Mouse (Mus musculus) neural tube, embryonic 13.5 days (tissue): Measurements from ENCODE around the gene Adpgk. TPM values are rescaled to one million over a fixed set of nuclear protein-coding genes. Genes with fewer than 3 reads are reported as not detected.

Experiments
- ATAC-seq: fragments of 200-750 bp; cut with Nextera tagmentation; 2 replicates; pipeline ENCODE4 v1.8.0; 2017; ENCODE audit warnings: low read depth, mild to moderate bottlenecking, moderate TSS enrichment, moderate library complexity
- H3K27ac ChIP-seq: fragments of 300-500 bp; sonication (generic); replicated peaks from 2 replicates; pipeline ENCODE4 v1.5.1; 2015; ENCODE audit warnings: moderate library complexity, mild to moderate bottlenecking, inconsistent platforms
- H3K27me3 ChIP-seq: fragments of 300-500 bp; sonication (generic); 2 replicates; pipeline ENCODE4 v1.6.1; 2015; ENCODE audit warnings: mild to moderate bottlenecking, inconsistent platforms
- H3K36me3 ChIP-seq: fragments of 300-500 bp; sonication (generic); 2 replicates; pipeline ENCODE4 v1.6.1; 2015; ENCODE audit warnings: mild to moderate bottlenecking, inconsistent platforms
- H3K4me1 ChIP-seq: fragments of 300-500 bp; sonication (generic); replicated peaks from 2 replicates; pipeline ENCODE4 v1.6.1; 2015; ENCODE audit warnings: inconsistent platforms
- H3K4me2 ChIP-seq: fragments of 300-500 bp; sonication (generic); 2 replicates; pipeline ENCODE4 v1.6.1; 2015; ENCODE audit warnings: inconsistent platforms, mild to moderate bottlenecking, moderate library complexity
- H3K4me3 ChIP-seq: fragments of 300-500 bp; sonication (generic); 2 replicates; pipeline ENCODE4 v1.5.1; 2015; ENCODE audit warnings: mild to moderate bottlenecking, inconsistent platforms
- H3K9ac ChIP-seq: fragments of 300-500 bp; sonication (generic); 2 replicates; pipeline ENCODE4 v1.6.1; 2015; ENCODE audit warnings: moderate library complexity, mild to moderate bottlenecking, inconsistent platforms
- H3K9me3 ChIP-seq: fragments of 300-500 bp; sonication (generic); 2 replicates; pipeline ENCODE4 v1.6.1; 2016; ENCODE audit warnings: inconsistent platforms
- WGBS: fragments of 180-500 bp; shearing (Covaris S2); methylation state at CpG from one replicate; pipeline ENCODE4 v1.1.7; 2015; 5-methylcytosine and 5-hydroxymethylcytosine counted together
- polyA plus RNA-seq: library from polyadenylated mRNA; unstranded; fragments of >200 nt; fragmentation: Nextera tagmentation; extraction: Ambion mirVana; gene quantifications from 2 replicates; pipeline ENCODE4 v1.2.1, GENCODE M21; 2015

The Adpgk gene
- polyA plus RNA-seq = 27.3 and 28.1 TPM in 2 replicates

DNA sequence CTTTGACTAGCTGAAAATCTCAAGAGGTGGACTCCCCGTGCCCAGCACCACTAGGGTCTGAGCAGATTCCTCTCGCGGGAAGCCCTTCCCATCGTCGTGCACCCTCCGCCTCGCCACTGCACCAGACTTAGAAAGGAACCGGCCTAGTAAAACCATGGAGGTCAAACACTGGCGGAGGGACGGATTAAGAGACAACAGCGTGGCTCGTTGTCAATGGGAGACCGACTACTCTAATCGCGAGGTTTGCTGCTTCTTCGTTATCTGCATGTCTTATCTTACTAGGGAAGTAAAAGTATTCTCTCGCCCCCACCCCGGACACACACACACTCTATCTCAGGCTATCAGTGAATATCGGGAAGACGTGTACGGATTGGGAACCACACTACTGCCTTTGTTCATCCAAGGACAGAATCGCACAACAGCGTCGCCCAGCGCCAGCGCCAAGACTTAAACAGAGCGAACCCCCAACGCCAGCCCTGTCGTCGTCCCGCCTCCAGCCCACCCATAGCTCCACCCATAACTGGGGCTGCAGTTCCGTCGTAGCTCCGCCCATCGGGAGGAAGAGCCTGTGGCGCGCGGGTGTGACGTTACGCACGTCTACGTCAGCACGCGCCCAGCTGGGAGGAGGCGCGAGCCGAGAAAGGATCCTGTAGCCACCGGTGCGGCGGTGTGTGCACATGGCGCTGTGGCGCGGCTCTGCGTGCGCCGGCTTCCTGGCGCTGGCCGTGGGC is at the start of gene Adpgk:
Adpgk (plus strand) TSS at position 602 of the 731 bp plus-strand sequence.
- H3K27ac ChIP-seq = peak within 1 kb of the TSS; percentile 93
- H3K9ac ChIP-seq = peak within 1 kb of the TSS; percentile 81
- H3K4me1 ChIP-seq = peaks cover 36% of the 10 kb centered on the region
- peak within 1 kb of the TSS; percentile 67 for H3K4me2 ChIP-seq
- no peaks in the 10 kb centered on the region for H3K36me3 ChIP-seq
- ATAC-seq = peak; percentile 98
- no peaks in the 10 kb centered on the region for H3K27me3 ChIP-seq
- H3K9me3 ChIP-seq = no peaks in the 10 kb centered on the region
- 2% methylated on average over 58 of the region's 58 CpGs for WGBS
- peak within 1 kb of the TSS; percentile 61 for H3K4me3 ChIP-seq

DNA sequence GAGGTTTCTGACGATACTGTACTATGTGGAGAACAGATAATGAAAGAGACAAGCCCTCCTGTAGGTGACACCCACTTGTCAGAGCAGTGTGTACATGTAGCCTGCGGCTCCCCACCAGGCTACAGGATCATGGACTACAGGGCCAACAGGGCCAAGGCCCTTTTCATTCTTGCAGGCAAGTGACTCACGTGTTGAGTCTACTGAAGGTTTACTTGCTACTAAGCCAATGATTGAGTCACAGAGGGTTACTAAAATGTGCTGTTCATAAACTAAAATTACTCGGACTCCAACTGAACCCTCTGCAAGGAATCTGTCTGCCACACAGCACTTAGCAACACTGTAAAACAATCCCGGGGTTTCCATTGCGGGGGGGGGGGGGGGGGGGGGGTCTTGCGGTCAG is 46.2 kb upstream of the Adpgk start:
- ATAC-seq = no peak
- 58% methylated on average over 7 of the region's 7 CpGs for WGBS
- H3K4me3 ChIP-seq = no peak overlapping the region

DNA sequence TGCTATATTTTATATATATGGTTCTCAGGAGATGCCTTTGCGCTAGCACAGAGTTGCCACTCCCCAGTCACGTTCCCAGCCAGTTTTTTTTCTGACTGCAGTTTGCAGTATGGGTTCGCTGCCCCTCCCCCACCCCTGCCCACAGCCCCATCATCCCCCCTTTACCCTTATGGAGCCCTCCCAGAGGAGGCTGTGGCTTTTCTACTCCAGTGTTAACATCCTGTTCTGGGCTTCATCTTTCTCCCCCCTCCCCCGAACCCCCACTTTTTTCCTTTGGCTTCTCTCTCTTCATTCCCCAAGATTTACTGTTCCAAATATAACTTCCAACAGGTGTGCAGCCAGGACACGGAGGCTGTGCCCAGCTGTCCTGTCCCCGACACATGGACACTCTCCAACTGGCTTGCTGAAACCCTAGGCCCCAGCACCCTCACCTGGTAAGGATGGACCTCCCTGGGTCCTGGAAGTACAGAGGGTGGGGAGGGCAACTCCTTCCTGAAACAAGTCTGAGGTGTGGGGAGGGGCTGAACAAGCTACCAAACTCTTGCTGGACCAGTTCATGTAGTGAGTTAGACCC is 44.8 kb upstream of the Adpgk start:
- no peak for ATAC-seq
- WGBS = 57% methylated on average over 6 of the region's 6 CpGs
- H3K27me3 ChIP-seq = no peaks in the 10 kb centered on the region

More for the DNA sequence above, 46.2 kb upstream of the Adpgk start:
- Histone ChIP-seq H3K27me3 (no peaks in the 10 kb centered on the region), H3K4me2 (no peak overlapping the region), H3K4me1 (peaks cover 9% of the 10 kb centered on the region), H3K9ac (no peak overlapping the region), H3K36me3 (no peaks in the 10 kb centered on the region), H3K9me3 (no peaks in the 10 kb centered on the region), H3K27ac (no peak overlapping the region)

DNA sequence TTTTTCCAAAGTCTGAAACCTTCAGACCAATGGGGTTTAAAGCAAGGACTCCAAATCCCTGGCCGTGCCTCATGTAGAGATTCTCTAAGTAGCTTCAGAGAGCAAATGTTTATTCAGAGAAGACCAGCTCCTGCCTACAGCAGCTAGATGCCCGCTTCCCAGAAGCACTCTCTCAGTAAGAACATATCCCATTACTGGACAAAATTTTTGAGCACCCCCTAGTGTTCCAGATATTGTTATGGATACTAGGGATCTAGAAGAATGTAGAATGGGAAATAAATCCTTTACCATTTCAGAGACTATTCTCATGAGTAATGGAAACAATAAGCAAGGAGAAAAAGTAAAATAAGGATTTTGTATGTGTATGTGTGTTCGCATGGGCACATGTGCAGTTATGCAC is 42.0 kb upstream of the Adpgk start:
- no peaks in the 10 kb centered on the region for H3K27me3 ChIP-seq
- WGBS = 88% methylated on average over 3 of the region's 3 CpGs
- no peak overlapping the region for H3K4me2 ChIP-seq
- no peak overlapping the region for H3K9ac ChIP-seq
- H3K27ac ChIP-seq = no peak overlapping the region
- no peak for ATAC-seq
- H3K36me3 ChIP-seq = no peaks in the 10 kb centered on the region
- no peaks in the 10 kb centered on the region for H3K9me3 ChIP-seq
- peaks cover 9% of the 10 kb centered on the region for H3K4me1 ChIP-seq
- H3K4me3 ChIP-seq = no peak overlapping the region

More for the DNA sequence above, 44.8 kb upstream of the Adpgk start:
- H3K9ac ChIP-seq = no peak overlapping the region
- peaks cover 9% of the 10 kb centered on the region for H3K4me1 ChIP-seq
- H3K36me3 ChIP-seq = no peaks in the 10 kb centered on the region
- no peak overlapping the region for H3K4me2 ChIP-seq
- no peak overlapping the region for H3K27ac ChIP-seq
- H3K4me3 ChIP-seq = no peak overlapping the region
- no peaks in the 10 kb centered on the region for H3K9me3 ChIP-seq

DNA sequence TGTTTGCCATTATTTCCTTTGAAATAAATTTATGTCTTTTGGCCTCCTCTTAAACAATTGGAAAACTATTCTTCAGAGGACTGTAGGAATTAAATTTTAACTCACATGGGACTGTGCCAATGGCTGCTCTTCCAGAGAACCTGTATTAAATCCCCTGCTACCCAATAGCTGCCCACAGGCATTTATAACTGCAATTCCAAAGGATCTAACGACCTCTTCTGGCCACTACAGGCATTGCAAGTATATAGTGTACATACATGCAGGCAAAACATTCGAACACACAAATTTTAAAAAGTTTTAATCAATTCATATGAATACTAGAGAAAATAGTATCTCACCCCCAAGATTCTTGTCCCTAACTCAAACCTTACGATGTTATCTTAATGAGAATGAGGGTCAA is 41.1 kb upstream of the Adpgk start:
- Histone ChIP-seq H3K9me3 (no peaks in the 10 kb centered on the region), H3K36me3 (no peaks in the 10 kb centered on the region), H3K4me2 (no peak overlapping the region), H3K4me1 (peaks cover 17% of the 10 kb centered on the region), H3K27me3 (no peaks in the 10 kb centered on the region), H3K27ac (no peak overlapping the region), H3K4me3 (no peak overlapping the region), H3K9ac (no peak overlapping the region)
- WGBS = 64% methylated on average over 3 of the region's 3 CpGs
- no peak for ATAC-seq

DNA sequence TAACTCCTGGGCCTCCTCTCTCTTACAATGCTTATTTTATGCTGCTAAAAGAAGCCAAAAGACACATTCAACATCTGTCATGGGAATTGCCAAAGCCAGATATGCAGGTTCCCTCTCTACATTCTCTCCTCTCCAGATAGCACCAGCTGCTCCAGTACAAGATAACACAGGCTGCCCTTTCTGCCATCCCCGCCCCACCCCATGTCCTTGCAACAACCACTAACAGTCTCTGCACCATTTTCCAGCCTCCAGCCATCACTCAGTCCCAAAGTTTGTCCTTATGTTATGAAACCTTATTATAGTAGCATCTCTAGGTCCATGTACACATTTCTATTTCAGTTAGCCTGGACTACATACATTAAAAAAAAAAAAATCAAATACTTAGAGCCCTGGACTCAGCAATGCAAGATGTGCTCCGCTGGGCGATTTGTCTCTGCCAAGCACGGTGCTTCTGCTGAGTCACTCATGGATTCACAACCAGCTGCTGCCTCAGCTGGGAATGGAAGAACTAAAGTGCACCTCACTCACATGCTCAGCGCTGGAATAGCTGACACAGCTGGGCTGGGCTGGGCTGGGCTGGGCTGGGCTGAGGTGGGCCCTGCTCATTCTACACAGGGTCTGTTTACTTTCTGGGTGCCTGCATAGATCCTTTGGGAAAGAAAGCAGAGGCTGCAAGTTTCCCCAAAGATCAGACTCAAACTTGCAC is 36.5 kb upstream of the Adpgk start:
- Histone ChIP-seq H3K4me1 (peaks cover 16% of the 10 kb centered on the region), H3K9ac (no peak overlapping the region), H3K4me3 (no peak overlapping the region), H3K4me2 (no peak overlapping the region), H3K27ac (no peak overlapping the region), H3K36me3 (no peaks in the 10 kb centered on the region), H3K27me3 (no peaks in the 10 kb centered on the region), H3K9me3 (no peaks in the 10 kb centered on the region)
- peak; percentile 47; the same call in 1 of the 2 replicates for ATAC-seq
- 66% methylated on average over 5 of the region's 5 CpGs for WGBS

DNA sequence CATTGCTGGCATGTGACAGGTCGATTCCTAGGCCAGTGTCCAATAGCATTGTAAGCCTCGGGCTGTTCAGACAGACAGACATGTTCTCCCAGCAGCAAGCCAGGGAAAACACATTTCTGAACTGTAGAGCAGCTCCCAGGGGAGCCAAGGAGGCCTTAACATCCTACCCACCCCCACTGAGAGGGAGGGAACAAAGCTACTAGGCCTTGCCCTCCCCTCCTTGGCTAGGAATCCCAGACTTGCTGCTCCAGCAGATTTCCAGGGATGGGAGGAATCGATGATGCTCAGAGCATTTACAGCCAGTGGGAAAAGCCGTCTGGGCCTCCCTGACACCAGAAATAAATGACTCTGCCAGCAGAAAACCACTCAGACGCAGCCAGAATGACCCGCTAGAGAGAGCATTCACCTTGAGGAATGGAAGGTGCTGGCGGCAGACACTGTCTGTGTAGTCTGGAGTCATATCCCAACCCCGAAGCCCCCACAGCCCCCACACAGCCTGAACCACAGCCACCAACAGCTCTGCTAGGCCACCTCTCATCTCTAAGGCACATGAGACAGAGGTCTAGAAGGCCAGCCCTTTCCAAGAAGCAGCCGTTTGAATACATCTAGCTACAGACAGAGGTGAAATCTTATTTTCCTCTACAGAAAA is 31.4 kb upstream of the Adpgk start:
- Histone ChIP-seq H3K4me1 (peaks cover 28% of the 10 kb centered on the region), H3K9me3 (no peaks in the 10 kb centered on the region), H3K36me3 (no peaks in the 10 kb centered on the region), H3K27ac (peak overlapping the region; percentile 87), H3K27me3 (no peaks in the 10 kb centered on the region), H3K4me3 (no peak overlapping the region), H3K4me2 (no peak overlapping the region), H3K9ac (0 out of 2 replicates have a peak overlapping the region, but pooled peaks have one; percentile 9)
- WGBS = 40% methylated on average over 9 of the region's 9 CpGs
- peak; percentile 59 for ATAC-seq

DNA sequence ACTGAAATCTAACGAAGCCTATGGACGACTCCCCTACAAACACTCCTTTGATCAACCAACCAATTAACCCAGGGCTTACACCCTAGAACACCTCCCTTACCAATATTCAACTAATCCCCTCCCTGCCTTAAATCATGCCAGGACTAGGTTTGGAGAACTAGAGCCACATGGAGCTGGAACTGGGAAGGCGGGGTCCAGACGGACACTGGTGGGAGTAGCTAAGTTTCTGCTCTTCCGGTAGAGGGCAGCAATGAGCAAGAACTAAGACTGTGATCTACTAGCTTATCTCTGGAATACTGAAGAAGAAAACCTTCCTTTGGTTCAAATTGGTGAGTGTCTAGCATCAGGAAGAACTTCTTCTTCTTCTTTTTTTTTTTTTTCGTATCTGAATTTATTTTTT is 25.0 kb upstream of the Adpgk start:
- H3K27me3 ChIP-seq = no peaks in the 10 kb centered on the region
- WGBS = 58% methylated on average over 6 of the region's 6 CpGs
- H3K9ac ChIP-seq = no peak overlapping the region
- H3K4me2 ChIP-seq = no peak overlapping the region
- no peak overlapping the region for H3K4me3 ChIP-seq
- peaks cover 8% of the 10 kb centered on the region for H3K4me1 ChIP-seq
- no peak for ATAC-seq
- H3K36me3 ChIP-seq = no peaks in the 10 kb centered on the region
- no peak overlapping the region for H3K27ac ChIP-seq
- no peaks in the 10 kb centered on the region for H3K9me3 ChIP-seq

DNA sequence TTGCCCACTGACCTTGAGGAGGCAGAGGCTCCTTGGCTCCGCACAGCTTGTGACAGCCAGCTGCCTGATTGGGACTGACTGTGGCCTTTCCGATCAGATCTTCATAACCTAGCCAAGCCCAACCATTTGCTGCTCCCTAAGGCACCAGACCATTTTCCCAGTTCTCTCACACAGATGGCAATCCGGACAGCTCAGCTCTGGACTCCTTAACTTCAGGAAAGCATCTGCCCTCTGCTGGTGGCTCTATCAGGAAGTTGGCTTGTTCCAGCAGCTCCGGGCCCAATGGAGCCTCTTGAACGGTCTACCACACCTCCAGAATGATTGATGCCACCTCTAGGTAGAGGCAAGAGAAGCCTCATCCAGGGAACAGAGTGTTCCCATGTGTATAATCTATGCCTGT is 21.6 kb upstream of the Adpgk start:
- H3K4me1 ChIP-seq = peaks cover 11% of the 10 kb centered on the region; the same call in 1 of the 2 replicates
- H3K4me2 ChIP-seq = no peak overlapping the region
- H3K36me3 ChIP-seq = no peaks in the 10 kb centered on the region
- H3K9ac ChIP-seq = no peak overlapping the region
- no peaks in the 10 kb centered on the region for H3K9me3 ChIP-seq
- 37% methylated on average over 5 of the region's 5 CpGs for WGBS
- no peak overlapping the region for H3K27ac ChIP-seq
- H3K27me3 ChIP-seq = no peaks in the 10 kb centered on the region
- no peak overlapping the region for H3K4me3 ChIP-seq
- peak; percentile 43; the same call in 1 of the 2 replicates for ATAC-seq

DNA sequence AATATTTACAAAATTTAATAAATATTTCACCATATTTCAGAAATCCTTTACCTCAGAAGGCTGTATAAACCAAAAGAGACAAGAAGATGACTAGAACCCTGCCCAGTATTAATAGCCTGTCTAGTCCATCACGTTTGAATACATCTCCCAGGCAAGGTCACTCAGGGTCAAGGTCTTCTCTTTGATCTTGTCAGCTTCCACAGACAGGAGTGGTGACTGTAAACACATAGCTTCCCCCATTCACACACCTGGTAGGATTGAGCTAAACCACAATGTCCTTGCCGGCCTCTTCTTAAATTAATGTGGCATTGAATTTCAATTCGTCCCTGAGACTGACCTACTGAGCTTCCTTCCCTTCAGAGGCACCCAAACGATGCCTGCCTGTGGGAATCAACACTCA is 20.3 kb upstream of the Adpgk start:
- Histone ChIP-seq H3K4me1 (peaks cover 11% of the 10 kb centered on the region; the same call in 1 of the 2 replicates), H3K27me3 (no peaks in the 10 kb centered on the region), H3K4me2 (no peak overlapping the region), H3K36me3 (no peaks in the 10 kb centered on the region), H3K9ac (no peak overlapping the region), H3K27ac (no peak overlapping the region), H3K9me3 (no peaks in the 10 kb centered on the region), H3K4me3 (no peak overlapping the region)
- 47% methylated on average over 4 of the region's 4 CpGs for WGBS
- no peak for ATAC-seq

DNA sequence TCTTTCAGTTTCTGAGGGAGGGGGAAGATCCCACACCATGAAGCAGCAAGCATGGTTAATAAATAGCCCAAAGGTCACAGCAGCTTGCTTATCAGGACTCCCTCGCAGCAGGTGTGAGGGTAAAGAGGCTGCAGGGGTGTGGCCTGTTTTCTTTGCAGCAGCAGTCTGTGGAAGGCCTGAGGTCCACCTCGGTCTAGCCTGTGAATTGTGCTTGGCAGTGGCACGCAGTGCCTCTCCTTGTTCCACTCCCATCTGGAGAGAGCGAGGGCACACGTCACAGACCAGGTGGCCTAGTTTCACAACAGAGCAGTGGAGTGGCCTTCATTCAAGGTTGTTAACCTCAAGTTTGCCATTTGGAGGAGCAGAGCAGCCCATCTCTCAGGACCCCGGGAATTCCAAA is 19.6 kb upstream of the Adpgk start:
- Histone ChIP-seq H3K27me3 (no peaks in the 10 kb centered on the region), H3K4me1 (peaks cover 11% of the 10 kb centered on the region; the same call in 1 of the 2 replicates), H3K4me3 (no peak overlapping the region), H3K4me2 (no peak overlapping the region), H3K27ac (no peak overlapping the region), H3K36me3 (no peaks in the 10 kb centered on the region), H3K9me3 (no peaks in the 10 kb centered on the region), H3K9ac (no peak overlapping the region)
- WGBS = 45% methylated on average over 6 of the region's 6 CpGs
- no peak for ATAC-seq

DNA sequence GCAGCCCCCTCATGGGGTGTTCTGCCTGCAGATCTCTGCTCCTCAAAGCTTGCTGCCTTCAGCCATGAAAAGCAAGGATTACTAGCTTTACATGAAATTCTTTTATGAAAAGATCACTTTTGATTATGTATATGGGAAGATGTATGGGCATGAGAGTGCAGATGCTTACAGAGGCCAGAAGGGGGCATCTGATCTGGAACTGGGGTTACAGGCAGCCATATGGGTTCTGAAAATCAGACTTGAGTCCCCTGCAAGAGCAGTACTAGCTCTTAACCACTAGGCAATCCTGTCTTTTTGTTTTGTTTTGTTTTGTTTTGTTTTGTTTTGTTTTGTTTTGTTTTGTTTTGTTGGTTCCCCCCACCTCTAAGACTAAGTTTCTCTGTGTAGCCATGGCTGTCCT is 18.2 kb upstream of the Adpgk start:
- Histone ChIP-seq H3K4me3 (no peak overlapping the region), H3K4me1 (peaks cover 17% of the 10 kb centered on the region), H3K27ac (no peak overlapping the region), H3K9me3 (no peaks in the 10 kb centered on the region), H3K9ac (no peak overlapping the region), H3K4me2 (no peak overlapping the region), H3K27me3 (no peaks in the 10 kb centered on the region), H3K36me3 (no peaks in the 10 kb centered on the region)
- no peak for ATAC-seq
